Mouse (Mus musculus): ENCODE data around the gene Catspere2.
"Not testable (repeated sequence)": the region's sequence is repeated elsewhere in the genome, so short reads cannot be mapped to it uniquely, and the experiment has no call there.

- TF ChIP-seq CTCF (IDR thresholded peaks at IDR 0.05; ENCODE audit: insufficient read depth, low read length): 0 out of 2 replicates have a peak, but pooled peaks have one; percentile 12
- TF ChIP-seq POLR2A (IDR thresholded peaks at IDR 0.05; ENCODE audit: borderline replicate concordance, extremely low read depth, low read depth, low read length): not testable (repeated sequence)
These were observed 163.3 kb downstream of the Catspere2 start for GRCm38 (mm10) chr1:178146513-178146912.
